Mouse (Mus musculus) common myeloid progenitor, adult 5-6 weeks (primary cell): ENCODE data around the gene Tspan9. TPM values are rescaled to one million over a fixed set of nuclear protein-coding genes. Genes with fewer than 3 reads are reported as not detected.

Experiments
- ATAC-seq: replicated peaks from 2 replicates; pipeline ENCODE4 v1.8.0; 2016; ENCODE audit warnings: low read depth, mild to moderate bottlenecking, moderate TSS enrichment, inconsistent platforms; ENCODE audit not compliant: poor library complexity, severe bottlenecking
- total RNA-seq: library from RNA; stranded (forward); fragments of 200-1000, 187-1606 nt; gene quantifications from 2 replicates; pipeline ENCODE4 v1.2.3, GENCODE M21; 2017

Tspan9 gene
- total RNA-seq, 1 experiment from 2014 or later: 0.69 TPM

GRCm38 (mm10) chr6:128107698-128108097, 35.7 kb downstream of the Tspan9 start:
- ATAC-seq: peak; percentile 74

DNA sequence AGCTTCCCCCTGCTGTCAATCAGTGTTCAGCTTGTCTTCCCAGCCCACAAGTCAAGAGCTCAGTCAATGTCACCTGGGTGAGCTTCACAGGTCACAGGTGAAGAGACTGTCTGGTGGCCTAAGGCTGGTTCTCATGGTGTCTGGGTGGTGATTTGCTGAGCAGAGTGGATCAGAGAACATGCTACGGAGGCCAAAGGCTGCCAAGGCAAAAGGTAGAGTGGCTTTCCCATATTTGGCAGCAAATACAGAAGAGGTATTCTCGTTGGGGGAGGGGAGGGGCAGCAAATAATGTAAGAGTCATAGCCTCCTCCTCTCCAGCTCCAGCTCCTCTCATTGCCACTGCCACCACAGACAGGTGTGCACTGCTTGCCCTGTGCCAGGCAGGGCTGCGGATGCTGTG, 37.2 kb downstream of the Tspan9 start:
- no peak for ATAC-seq

DNA sequence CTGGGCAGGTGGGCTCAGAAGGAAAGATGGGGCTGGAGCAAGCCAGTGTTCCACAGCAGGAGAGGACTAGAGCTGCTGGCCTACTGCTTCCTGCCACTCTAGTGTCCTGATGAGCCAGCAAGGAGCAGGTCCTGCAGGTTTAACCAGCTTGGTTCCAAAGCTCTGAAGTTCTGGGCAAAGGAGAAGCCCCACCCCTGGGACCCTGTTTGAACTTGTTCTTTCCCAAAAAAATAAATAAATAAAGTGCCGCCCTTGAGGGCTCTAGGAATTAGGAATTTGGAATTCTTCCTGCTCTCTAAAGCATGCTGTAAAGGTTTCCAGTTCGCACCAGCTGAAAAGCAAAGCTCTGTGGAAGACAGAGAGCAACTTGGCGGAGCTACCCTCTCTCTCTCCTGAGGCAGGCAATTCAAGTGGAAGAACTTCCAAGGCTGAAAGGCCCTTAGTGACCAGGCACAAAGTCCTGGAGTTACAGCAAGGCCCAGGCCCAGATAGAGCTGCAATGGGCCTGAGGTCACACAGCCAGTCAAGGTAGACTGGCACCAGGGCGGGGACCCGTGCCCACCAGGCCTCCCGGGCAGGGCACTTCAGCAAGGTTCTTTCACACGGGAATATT, 38.6 kb downstream of the Tspan9 start:
- no peak for ATAC-seq

DNA sequence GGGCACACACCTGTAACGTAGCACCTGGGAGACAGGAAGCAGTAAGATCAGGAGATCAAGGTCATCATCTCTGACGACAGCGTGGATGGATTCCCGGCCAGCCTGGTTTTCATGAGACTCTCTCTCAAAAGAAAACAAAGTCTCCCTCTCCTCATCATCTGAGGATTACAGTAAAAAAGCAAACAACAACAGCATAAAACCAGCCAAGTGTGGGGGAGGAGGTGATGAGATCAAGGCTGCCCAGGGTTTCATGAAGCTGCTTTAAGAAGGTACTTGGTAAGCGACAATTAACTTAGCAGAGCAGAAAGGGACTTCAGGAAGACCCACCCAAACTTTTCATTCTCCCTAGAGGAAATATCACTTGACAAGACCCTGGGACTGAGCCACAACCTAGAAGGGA, 39.5 kb downstream of the Tspan9 start:
- no peak for ATAC-seq

DNA sequence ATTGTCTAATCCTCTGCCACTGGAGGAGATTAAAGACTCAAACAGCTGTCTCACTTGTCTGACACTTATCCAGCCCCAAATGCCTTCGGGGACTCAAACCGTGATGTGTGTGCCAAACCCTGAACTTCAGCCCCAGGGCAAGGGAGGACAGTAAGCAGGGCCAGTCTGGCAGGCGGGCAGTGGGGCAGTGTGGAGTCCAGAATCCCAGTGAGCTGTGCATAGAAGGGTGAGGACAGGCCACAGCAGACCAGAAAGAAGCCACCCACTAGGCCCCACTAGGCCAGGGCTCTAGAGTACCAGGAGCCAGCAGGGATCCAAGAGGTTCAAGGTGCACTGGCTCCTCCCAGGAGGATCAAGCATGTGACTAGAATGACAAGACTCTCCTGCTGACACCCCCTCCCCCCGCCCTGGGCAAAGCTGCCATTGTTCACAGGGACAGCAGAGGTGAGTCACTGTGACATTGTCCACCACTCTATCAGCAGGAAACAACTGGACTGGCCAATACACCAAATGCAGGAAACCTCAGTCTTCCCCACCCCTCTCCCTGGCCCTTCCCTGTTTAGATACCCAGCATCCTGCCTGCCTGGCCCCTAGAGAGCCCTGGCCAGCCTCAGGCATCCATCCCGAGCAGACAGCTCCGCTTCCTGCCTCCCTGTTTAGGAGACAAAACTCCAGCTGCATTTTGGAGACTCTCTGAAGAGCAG, 40.9 kb downstream of the Tspan9 start:
- ATAC-seq: peak; percentile 31; the same call in 1 of the 2 replicates

- no peak for ATAC-seq
Measured at GRCm38 (mm10) chr6:128099871-128100270, 43.5 kb downstream of the Tspan9 start.

DNA sequence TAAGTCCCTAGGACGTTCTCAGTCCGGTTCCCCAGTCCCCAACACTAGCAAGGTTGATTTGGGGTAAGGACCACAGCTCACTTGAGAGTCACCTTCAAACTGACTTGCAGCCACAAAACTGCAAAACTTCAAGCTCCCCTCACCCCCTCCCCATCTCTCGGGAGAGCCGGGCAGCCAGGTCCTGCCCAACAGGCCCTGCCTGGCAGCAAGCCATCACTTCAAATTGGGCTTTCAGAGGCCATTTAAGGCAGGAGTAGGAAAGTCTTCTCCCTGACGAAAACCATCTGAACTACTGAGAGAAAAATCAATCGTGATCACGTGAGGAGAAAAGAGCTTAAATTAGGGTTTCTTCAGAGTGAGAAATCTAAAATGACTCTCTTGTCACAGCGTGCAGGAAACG, 44.2 kb downstream of the Tspan9 start:
- no peak for ATAC-seq

- no peak for ATAC-seq
Measured at GRCm38 (mm10) chr6:128096521-128096920, 46.9 kb downstream of the Tspan9 start.

DNA sequence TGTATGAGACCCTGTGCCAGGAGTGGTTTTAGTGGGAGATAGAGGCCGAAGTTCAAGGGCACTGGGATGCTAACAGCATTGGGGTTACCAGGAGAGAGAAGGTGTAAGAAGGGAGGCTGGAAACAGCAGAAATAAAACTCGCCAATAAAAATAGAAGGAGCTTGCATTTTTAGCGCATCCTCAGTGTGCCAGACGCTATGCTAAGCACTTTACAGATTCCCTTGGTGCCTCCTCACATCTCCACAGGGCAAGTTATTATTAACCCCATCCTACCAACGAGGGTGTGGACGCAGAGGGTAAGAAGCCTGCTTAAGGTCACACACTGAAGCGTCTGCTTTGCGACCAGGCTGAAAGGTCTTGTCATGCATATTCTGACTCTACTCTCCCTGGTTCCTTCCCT, 47.5 kb downstream of the Tspan9 start:
- ATAC-seq: no peak

- no peak for ATAC-seq
Measured at GRCm38 (mm10) chr6:128095131-128095530, 48.3 kb downstream of the Tspan9 start.

- ATAC-seq: no peak
Measured at GRCm38 (mm10) chr6:128093856-128094628, 49.4 kb downstream of the Tspan9 start.

DNA sequence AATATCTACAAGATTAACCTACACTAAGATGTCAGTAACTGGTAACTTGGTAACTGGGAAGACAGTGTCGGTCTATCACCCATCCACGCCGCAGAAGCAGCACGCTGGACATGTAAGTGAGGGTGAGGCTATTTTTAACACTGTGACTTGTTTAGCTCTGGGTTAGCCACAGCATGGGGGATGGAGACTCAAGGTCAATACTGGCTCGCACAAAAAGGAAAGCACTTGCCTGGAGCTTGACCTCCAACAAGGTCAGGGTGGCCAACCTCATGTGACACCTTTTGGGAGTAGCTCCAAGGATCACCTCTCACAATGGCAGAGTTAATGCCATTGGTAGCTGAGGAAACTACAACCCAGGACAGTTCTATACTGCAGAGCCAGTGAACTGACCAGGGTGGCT, 50.8 kb downstream of the Tspan9 start:
- no peak for ATAC-seq

- ATAC-seq: no peak
Measured at GRCm38 (mm10) chr6:128091833-128092166, 51.6 kb downstream of the Tspan9 start.

GRCm38 (mm10) chr6:128090985-128091832, 52.2 kb downstream of the Tspan9 start:
- ATAC-seq: peak; percentile 79

DNA sequence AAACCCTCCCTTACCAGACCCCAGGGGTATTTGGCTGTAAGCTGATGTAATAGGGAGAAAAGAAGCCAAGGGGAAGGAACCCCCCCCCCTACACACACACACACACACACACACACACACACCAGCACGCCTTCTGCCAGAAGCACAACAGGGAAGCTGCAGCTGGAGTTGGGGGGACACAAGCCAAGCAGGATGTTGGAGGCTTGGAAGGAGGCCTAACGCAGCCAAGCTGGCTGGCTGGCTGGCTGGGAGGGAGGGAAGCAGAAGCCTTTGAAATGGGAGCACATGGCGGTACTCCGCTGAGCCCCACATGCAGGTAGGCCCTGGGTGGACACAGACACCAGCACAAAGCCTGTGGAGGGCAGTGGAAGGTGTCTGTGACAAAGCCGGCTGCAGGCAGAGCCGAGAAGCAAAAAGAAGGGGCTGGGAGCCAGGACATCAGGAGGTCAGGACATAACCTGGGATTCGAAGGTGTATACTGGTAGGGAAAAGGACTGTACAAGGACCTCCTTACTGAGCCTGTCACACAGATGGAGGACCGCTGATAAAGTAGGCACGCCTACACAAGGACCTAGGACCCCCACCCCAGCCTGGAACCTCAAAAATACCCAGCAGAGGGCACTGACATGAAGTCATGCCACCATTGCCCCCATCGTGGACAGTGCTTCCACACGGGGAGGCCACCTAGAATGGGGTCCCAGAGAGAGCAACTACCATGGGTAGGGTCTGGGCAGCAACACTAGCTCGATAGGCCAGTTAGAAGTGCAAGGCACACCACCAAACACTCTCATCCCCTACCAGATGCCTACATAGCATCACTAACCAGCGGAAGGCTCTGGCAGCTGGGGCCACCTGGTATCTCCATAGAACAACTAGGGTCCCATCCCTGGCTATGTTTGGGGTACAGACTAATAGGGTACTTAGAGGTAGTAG, 53.4 kb downstream of the Tspan9 start:
- no peak for ATAC-seq

GRCm38 (mm10) chr6:128088746-128089523, 54.5 kb downstream of the Tspan9 start:
- ATAC-seq: no peak

DNA sequence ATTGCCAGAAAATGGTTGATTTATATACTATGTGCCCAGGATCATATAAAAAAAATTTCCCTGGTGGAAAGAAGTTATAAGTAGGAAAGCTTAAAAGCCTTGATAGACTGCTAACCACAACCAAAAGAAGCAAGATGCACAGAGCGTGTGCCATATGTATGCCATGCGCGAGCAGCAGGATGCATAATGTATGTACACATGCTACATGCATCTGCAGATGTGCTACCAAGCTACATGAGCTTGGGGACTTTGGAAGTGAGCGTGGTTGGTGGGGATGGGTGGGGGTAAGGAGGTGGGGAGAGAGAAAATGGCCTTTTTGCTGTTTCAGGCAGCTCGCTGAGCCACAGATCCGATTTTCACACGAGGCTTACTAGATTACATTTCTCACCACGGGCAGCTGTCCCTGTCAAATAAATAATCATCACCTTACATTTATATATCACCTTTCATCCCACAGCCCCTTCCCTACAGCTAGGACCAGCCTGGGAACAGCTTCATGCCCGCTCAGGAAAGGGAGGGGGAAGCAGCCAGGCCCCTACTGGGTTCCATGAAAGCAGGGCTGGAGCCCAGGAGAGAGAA, 57.8 kb downstream of the Tspan9 start:
- ATAC-seq: no peak

GRCm38 (mm10) chr6:128083305-128083704, 60.1 kb downstream of the Tspan9 start:
- ATAC-seq: no peak
